Mouse (Mus musculus) CH12F3 (cell line): ENCODE measurements around the gene Prdx3.

ENCODE experiments used
- in situ Hi-C: fragments of 300-500 bp; cut with MboI; formaldehyde crosslinking; loops from 2 replicates; pipeline ENCODE4 v1.14.3; 2020; ENCODE audit warnings: low sequenced_read_pairs

Gene Prdx3

DNA sequence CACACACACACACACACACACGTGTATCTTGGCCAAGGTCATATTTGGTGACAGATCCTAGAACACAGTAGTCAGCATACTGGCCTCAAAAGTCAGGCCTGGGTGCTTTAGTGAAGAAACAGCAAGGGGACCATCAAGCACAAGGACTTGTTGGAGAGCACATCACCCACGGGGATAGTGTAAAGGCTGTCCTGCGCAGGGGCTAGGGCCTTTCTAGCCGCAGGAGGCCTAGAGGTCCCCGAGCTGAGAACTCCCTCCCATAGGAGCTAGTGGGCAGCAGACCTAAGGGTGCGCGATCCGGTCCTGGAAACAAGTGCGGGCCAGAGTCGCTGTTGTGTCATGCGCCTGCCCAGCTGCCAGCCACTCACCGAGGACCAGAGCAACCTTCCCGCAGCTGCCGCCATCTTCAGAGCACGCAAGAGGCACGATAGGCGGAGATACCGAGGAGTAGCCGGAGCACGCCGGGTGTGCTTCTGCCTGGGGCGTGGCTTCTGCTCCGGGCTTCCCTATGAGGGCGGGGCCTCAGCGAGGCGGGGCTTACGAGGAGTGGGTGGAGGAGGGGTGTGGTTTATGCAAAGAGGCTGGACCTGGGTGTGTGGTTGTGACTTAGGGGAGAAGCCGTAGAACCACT, at the start of gene Prdx3:
Prdx3 (minus strand) TSS at position 493 of the 631 bp plus-strand sequence.
- in situ Hi-C loops: no loop called here

- in situ Hi-C loops: no loop called here
Observed at GRCm38 (mm10) chr19:60916869-60917570, 42.7 kb upstream of the Prdx3 start.

DNA sequence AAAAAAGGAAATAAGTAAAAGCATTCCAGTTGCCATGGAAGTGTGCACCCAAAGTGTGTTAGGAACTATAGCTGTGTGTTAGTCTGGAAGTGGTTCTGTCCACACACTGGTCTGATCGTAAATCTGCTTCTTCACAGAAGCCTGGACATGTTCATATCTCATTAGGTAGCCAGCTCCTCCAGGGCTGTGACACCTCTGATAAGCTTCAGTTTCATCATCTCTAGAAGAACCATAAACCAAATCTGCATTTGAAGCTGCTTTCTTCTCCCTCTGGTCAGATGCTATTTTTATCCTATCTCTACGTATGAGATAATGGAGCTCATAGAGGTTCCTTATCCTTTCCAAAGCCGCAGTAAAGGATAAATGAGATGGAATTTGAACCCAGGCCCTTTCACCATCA, 41.5 kb upstream of the Prdx3 start:
- in situ Hi-C loops: no loop called here

- in situ Hi-C loops: no loop called here
Observed at GRCm38 (mm10) chr19:60915236-60915635, 40.9 kb upstream of the Prdx3 start.

DNA sequence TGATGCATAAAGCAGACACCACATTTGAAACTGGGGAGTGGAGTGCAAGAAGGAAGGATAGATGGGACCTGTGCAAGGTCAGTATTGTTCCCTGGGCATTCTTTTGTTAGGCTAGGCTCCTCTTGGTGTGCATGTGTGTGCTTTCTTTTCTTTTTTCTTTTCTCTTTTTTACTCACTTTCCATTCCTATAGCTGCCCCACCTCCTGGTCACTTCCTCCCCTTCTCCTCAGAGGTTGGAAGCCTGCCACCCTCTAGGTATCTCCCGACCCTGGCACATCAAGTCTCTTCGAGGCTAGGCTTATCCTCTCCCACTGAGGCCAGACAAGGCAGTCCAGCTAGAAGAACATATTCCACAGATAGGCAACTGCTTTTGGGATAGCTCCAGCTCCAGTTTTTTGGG, 37.3 kb upstream of the Prdx3 start:
- in situ Hi-C loops: no loop called here

DNA sequence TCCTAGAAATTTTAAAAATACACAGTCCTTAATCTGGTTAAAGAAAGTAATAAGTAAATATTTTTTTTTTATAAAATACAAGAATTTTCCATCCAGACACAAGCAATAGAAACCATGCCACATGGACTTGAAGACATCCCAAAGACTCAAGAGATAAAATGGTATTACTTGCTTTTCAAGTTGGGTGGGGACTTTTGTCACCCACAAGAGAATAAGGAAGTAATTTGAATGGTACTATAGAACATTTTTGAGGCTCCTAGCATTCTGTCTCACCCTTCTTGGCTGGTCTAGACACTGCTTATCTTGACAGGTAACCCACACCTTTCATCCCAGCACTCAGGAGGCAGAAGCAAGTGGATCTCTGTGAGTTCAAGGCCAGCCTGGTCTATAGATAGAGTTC, 35.9 kb upstream of the Prdx3 start:
- in situ Hi-C loops: no loop called here

GRCm38 (mm10) chr19:60905477-60905876, 31.1 kb upstream of the Prdx3 start:
- in situ Hi-C loops: no loop called here

GRCm38 (mm10) chr19:60903971-60904370, 29.6 kb upstream of the Prdx3 start:
- in situ Hi-C loops: no loop called here

- in situ Hi-C loops: no loop called here
Observed at GRCm38 (mm10) chr19:60903139-60903538, 28.8 kb upstream of the Prdx3 start.

DNA sequence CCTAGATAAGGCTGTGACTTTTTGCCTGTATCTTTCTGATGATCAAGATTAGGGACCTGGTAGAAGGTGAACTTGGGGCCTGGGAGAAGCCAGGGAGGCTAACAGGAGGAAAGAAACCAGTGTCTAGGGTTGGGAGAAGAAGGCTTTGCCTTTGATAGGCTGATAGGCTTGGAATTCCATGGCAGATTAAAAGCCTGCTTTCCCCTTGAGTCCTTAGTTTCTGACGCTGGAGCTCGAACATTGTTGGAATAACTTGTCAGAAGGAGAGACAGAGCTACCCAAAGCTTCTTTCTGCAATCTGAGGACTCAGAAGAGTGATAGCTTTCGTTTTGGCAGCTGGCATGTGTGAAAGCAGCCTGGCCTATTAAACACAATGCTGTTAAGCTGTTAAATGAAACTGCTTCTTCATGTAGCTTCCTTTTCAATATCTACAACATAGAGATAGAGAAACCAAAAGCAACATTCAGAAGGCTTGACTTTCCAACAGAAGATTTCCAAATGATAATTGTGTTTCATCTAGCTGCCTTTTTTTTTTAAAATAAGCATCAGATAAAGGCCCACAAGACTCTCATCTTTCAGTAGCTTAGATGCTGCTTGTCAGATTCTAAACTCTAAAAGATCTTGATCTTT, 21.0 kb upstream of the Prdx3 start:
- in situ Hi-C loops: no loop called here

GRCm38 (mm10) chr19:60891934-60892547, 17.7 kb upstream of the Prdx3 start:
- in situ Hi-C loops: no loop called here

- in situ Hi-C loops: no loop called here
Observed at GRCm38 (mm10) chr19:60891123-60891470, 16.7 kb upstream of the Prdx3 start.

DNA sequence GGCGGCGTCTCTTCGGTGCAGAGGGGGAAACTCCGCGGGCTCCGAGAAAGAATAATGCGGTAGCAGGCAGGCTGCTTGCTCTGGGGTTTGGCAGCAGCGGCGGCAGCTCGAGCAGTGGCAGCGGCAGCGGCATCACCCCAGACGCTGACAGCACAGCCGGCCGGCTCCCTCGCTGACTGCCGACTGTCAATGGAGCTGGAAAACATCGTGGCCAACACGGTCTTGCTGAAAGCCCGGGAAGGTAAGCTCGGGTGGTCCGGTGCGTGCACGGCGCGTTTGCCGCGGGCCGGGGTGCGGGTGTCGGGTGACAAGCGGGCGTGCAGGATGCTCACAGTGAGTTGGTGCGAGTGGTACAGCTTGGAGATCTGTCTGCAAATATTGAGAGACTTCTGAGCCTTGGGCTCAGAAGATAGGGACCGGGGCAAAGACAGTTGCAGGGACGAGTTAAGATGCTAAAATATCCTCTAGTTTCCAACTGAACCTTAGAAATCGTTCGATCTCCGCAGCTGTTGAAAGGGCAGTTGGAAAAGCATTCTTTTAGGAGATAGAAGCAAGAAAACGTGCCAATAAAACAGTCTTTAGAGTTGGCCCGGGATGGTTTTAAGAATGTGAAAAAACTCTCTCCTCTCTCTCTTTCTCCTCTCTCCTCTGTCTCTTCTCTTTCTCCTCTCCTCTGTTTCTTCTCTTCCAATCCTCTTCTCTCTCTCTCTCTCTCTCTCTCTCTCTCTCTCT, 16.2 kb upstream of the Prdx3 start:
- in situ Hi-C loops: no loop called here

DNA sequence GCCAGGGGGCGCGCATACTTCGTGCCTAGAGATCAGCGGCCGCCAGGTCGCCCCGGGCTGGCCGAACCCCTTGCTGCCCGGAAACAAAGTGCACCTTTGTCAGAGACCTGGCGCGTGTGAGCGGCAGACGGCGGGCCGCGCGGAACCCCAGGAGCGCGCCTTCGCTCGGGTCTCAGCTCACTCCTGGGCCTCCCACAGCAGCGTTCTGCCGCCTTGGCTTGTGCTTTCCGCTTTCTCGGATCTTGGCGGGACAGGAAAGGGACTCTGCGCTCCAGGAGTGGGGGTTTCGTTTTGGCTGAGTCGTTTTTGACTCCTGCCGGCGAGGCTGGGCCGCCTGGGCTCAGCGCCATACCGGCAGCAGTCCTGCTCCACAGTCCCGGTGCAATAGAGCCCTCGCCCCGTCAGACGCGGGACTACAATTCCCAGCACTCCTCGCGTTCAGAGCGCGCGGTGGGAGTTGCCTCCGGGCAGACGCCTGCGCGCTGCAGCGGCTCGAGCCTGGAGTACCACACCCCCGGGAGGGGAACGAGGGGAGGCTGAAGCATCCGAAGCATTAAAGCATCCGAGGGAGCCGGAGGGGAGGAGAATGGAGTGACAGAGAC, 15.5 kb upstream of the Prdx3 start, which contains the start of gene Grk5:
Grk5 (plus strand) TSS at position 36 of the 602 bp plus-strand sequence.
- in situ Hi-C loops: no loop called here

DNA sequence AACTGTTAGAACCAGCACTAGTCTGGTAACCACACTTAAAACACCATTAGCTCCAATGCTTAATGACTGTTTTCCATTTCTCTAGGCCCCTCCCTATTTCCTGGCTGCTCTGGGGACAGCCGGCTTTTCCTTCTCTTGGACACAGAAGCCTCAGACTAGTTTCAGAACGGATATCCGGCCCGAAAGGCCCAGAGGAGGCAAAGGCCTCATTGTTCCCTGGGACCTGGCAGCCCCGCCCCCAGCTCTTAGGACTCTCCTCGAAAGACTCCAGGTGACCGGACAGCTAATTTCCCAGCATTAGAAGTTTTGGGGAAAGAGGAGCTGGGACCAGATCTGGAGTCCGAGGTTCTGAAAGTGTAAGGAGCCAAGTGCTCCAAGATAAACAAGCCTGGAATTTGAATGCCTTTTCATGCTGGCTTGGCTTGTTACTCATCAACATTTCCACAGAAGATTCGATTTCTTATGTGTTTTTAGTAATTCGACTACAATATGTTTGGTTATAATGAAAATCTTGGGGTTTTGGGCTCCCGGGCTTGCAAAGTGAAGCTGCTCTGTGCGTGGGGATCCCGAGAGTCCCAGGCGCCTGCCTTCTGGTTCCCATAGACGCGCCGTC, 14.9 kb upstream of the Prdx3 start:
- in situ Hi-C loops: no loop called here

GRCm38 (mm10) chr19:60887637-60888036, 13.3 kb upstream of the Prdx3 start:
- in situ Hi-C loops: no loop called here

- in situ Hi-C loops: no loop called here
Observed at GRCm38 (mm10) chr19:60883129-60883528, 8.8 kb upstream of the Prdx3 start.

GRCm38 (mm10) chr19:60873501-60873900, 855 bp downstream of the Prdx3 start:
- in situ Hi-C loops: no loop called here

- in situ Hi-C loops: no loop called here
Observed at GRCm38 (mm10) chr19:60872272-60872671, 2.1 kb downstream of the Prdx3 start.

DNA sequence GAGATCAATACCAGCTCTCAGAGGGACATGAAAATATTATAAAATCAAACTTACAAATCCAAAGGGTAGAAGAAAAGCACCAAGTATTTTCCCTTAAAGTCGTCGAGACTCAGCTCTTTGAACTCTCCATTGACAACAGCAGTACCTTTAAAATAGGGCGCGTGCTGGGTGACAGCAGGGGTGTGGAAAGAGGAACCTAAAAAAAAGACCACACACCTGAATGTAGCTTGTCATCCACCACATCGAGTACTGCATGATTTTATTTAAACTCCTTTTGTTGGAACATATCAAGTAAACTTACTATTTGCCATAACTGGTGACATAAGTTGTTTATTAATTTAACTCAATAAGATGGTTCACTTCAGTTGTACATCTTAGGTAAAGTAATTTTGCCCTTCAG, 3.0 kb downstream of the Prdx3 start:
- in situ Hi-C loops: no loop called here
